Mouse (Mus musculus): ENCODE measurements around the gene Myo1g. TPM values are rescaled to one million over a fixed set of nuclear protein-coding genes. Genes with fewer than 3 reads are reported as not detected.

Gene Myo1g
- polyA plus RNA-seq, 1 experiment: 187 TPM

- WGBS: 16% methylated on average over 6 of the region's 6 CpGs
- H3K36me3 ChIP-seq (ENCODE audit: control insufficient read depth, insufficient read depth, low read length): peaks cover 20% of the 10 kb centered on the region
- peak overlapping the region; percentile 93 for H3K27ac ChIP-seq (ENCODE audit: insufficient read depth, low read length)
Measured at GRCm38 (mm10) chr11:6562359-6562758, 41.6 kb upstream of the Myo1g start.

GRCm38 (mm10) chr11:6561474-6561873 is 40.7 kb upstream of the Myo1g start:
- Histone ChIP-seq H3K36me3 (ENCODE audit: control insufficient read depth, insufficient read depth, low read length) (peaks cover 15% of the 10 kb centered on the region), H3K4me3 (ENCODE audit: extremely low read depth, insufficient read depth, insufficient read length) (peak overlapping the region; percentile 76), H3K27ac (ENCODE audit: insufficient read depth, low read length) (peak overlapping the region; percentile 93), H3K27me3 (ENCODE audit: control insufficient read depth, insufficient read depth, low read length) (no peaks in the 10 kb centered on the region), H3K4me1 (ENCODE audit: control insufficient read depth, insufficient read depth, insufficient read length) (peaks cover 25% of the 10 kb centered on the region; the same call in 1 of the 2 replicates)
- TF ChIP-seq CTCF (IDR thresholded peaks at IDR 0.05; ENCODE audit: extremely low read depth, insufficient read depth, insufficient read length, insufficient replicate concordance) (no peak), POLR2A (IDR thresholded peaks at IDR 0.05; ENCODE audit: low read depth, low read length) (no peak)
- DNase-seq (ENCODE audit: low read depth in 1 of 2, low spot score in 2 of 2): no peak
- WGBS: 5% methylated on average over 4 of the region's 4 CpGs

More at GRCm38 (mm10) chr11:6562359-6562758, 41.6 kb upstream of the Myo1g start:
- TF ChIP-seq POLR2A (IDR thresholded peaks at IDR 0.05; ENCODE audit: low read depth, low read length) (peak; percentile 19; the same call in 1 of the 2 replicates), CTCF (IDR thresholded peaks at IDR 0.05; ENCODE audit: extremely low read depth, insufficient read depth, insufficient read length, insufficient replicate concordance) (no peak)
- H3K4me1 ChIP-seq (ENCODE audit: control insufficient read depth, insufficient read depth, insufficient read length): peaks cover 28% of the 10 kb centered on the region; the same call in 1 of the 2 replicates
- DNase-seq (ENCODE audit: low read depth in 1 of 2, low spot score in 2 of 2): peak in 1 of 2 experiments; percentile 61
- no peaks in the 10 kb centered on the region for H3K27me3 ChIP-seq (ENCODE audit: control insufficient read depth, insufficient read depth, low read length)
- H3K4me3 ChIP-seq (ENCODE audit: extremely low read depth, insufficient read depth, insufficient read length): peak overlapping the region; percentile 76

- 4% methylated on average over 13 of the region's 13 CpGs for WGBS
- H3K27ac ChIP-seq (ENCODE audit: insufficient read depth, low read length): peak overlapping the region; percentile 98
- H3K27me3 ChIP-seq (ENCODE audit: control insufficient read depth, insufficient read depth, low read length): no peaks in the 10 kb centered on the region
Measured at GRCm38 (mm10) chr11:6560655-6561360, 40.0 kb upstream of the Myo1g start.

GRCm38 (mm10) chr11:6559996-6560395 is 39.2 kb upstream of the Myo1g start:
- WGBS: 32% methylated on average over 2 of the region's 2 CpGs
- H3K4me1 ChIP-seq (ENCODE audit: control insufficient read depth, insufficient read depth, insufficient read length): peaks cover 19% of the 10 kb centered on the region; the same call in 1 of the 2 replicates
- H3K4me3 ChIP-seq (ENCODE audit: extremely low read depth, insufficient read depth, insufficient read length): no peak overlapping the region

More at GRCm38 (mm10) chr11:6560655-6561360, 40.0 kb upstream of the Myo1g start:
- Histone ChIP-seq H3K36me3 (ENCODE audit: control insufficient read depth, insufficient read depth, low read length) (peaks cover 11% of the 10 kb centered on the region), H3K4me3 (ENCODE audit: extremely low read depth, insufficient read depth, insufficient read length) (peak overlapping the region; percentile 76), H3K4me1 (ENCODE audit: control insufficient read depth, insufficient read depth, insufficient read length) (peaks cover 23% of the 10 kb centered on the region; the same call in 1 of the 2 replicates)
- peak in 1 of 2 experiments; percentile 51 for DNase-seq (ENCODE audit: low read depth in 1 of 2, low spot score in 2 of 2)
- no peak for TF ChIP-seq CTCF (IDR thresholded peaks at IDR 0.05; ENCODE audit: extremely low read depth, insufficient read depth, insufficient read length, insufficient replicate concordance)
- peak; percentile 80 for TF ChIP-seq POLR2A (IDR thresholded peaks at IDR 0.05; ENCODE audit: low read depth, low read length)

DNA sequence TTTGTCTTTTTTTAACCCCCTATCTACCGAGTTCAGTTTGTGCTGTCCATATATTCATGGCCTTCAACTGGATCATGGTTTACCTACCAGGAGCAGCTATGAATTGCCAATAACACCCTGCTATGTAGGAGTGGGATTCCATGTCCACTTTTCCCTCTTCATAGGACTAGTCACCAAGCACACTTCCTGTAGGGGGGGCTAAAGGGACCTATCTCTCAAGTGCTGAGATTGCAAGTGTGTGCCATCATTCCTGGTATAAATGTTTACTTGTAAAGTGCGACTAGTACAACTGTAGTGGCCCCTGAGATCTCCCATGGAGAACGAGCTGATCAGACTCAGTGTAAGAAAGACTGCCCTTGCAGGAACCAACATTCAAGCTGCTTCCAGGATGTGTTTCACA is 37.5 kb upstream of the Myo1g start:
- Histone ChIP-seq H3K4me1 (ENCODE audit: control insufficient read depth, insufficient read depth, insufficient read length) (peaks cover 20% of the 10 kb centered on the region; the same call in 1 of the 2 replicates), H3K4me3 (ENCODE audit: extremely low read depth, insufficient read depth, insufficient read length) (no peak overlapping the region), H3K27me3 (ENCODE audit: control insufficient read depth, insufficient read depth, low read length) (no peaks in the 10 kb centered on the region), H3K27ac (ENCODE audit: insufficient read depth, low read length) (peak overlapping the region; percentile 91), H3K36me3 (ENCODE audit: control insufficient read depth, insufficient read depth, low read length) (peaks cover 2% of the 10 kb centered on the region; the same call in 1 of the 2 replicates)
- TF ChIP-seq CTCF (IDR thresholded peaks at IDR 0.05; ENCODE audit: extremely low read depth, insufficient read depth, insufficient read length, insufficient replicate concordance) (no peak), POLR2A (IDR thresholded peaks at IDR 0.05; ENCODE audit: low read depth, low read length) (no peak)
- DNase-seq (ENCODE audit: low read depth in 1 of 2, low spot score in 2 of 2): no peak
- WGBS: 54% methylated on average over 3 of the region's 3 CpGs

More at GRCm38 (mm10) chr11:6559996-6560395, 39.2 kb upstream of the Myo1g start:
- Histone ChIP-seq H3K36me3 (ENCODE audit: control insufficient read depth, insufficient read depth, low read length) (peaks cover 9% of the 10 kb centered on the region), H3K27me3 (ENCODE audit: control insufficient read depth, insufficient read depth, low read length) (no peaks in the 10 kb centered on the region), H3K27ac (ENCODE audit: insufficient read depth, low read length) (peak overlapping the region; percentile 91)
- no peak for TF ChIP-seq POLR2A (IDR thresholded peaks at IDR 0.05; ENCODE audit: low read depth, low read length)
- TF ChIP-seq CTCF (IDR thresholded peaks at IDR 0.05; ENCODE audit: extremely low read depth, insufficient read depth, insufficient read length, insufficient replicate concordance): no peak
- DNase-seq (ENCODE audit: low read depth in 1 of 2, low spot score in 2 of 2): no peak

DNA sequence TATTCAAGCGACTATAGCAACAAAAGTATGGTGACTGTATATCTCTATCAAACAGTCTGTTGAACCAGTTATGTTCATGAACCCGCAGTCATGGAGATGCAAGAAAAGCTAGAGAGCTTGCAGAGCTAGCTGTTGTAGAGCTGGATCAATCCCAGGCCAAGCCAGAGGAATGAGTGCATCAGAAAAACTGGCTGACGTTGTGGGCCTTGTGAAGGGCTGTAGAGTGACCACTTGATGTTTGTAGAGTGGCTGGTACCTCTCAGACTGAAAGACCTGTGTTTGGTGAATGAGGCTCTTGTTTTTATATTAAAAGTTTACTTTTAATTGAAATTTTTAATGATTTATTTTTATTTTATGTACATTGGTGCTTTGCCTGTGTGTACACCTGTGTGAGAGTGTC is 29.4 kb upstream of the Myo1g start:
- no peak for TF ChIP-seq POLR2A (IDR thresholded peaks at IDR 0.05; ENCODE audit: low read depth, low read length)
- TF ChIP-seq CTCF (IDR thresholded peaks at IDR 0.05; ENCODE audit: extremely low read depth, insufficient read depth, insufficient read length, insufficient replicate concordance): no peak
- H3K4me3 ChIP-seq (ENCODE audit: extremely low read depth, insufficient read depth, insufficient read length): no peak overlapping the region
- no peaks in the 10 kb centered on the region for H3K27me3 ChIP-seq (ENCODE audit: control insufficient read depth, insufficient read depth, low read length)
- no peak for DNase-seq (ENCODE audit: low read depth in 1 of 2, low spot score in 2 of 2)
- H3K36me3 ChIP-seq (ENCODE audit: control insufficient read depth, insufficient read depth, low read length): peaks cover 6% of the 10 kb centered on the region; the same call in 1 of the 2 replicates
- H3K27ac ChIP-seq (ENCODE audit: insufficient read depth, low read length): no peak overlapping the region
- WGBS: 94% methylated on average over 3 of the region's 3 CpGs
- peaks cover 20% of the 10 kb centered on the region for H3K4me1 ChIP-seq (ENCODE audit: control insufficient read depth, insufficient read depth, insufficient read length)

GRCm38 (mm10) chr11:6549770-6550169 is 29.0 kb upstream of the Myo1g start:
- Histone ChIP-seq H3K27me3 (ENCODE audit: control insufficient read depth, insufficient read depth, low read length) (no peaks in the 10 kb centered on the region), H3K4me3 (ENCODE audit: extremely low read depth, insufficient read depth, insufficient read length) (no peak overlapping the region), H3K4me1 (ENCODE audit: control insufficient read depth, insufficient read depth, insufficient read length) (peaks cover 20% of the 10 kb centered on the region), H3K36me3 (ENCODE audit: control insufficient read depth, insufficient read depth, low read length) (peaks cover 6% of the 10 kb centered on the region; the same call in 1 of the 2 replicates), H3K27ac (ENCODE audit: insufficient read depth, low read length) (no peak overlapping the region)
- DNase-seq (ENCODE audit: low read depth in 1 of 2, low spot score in 2 of 2): no peak
- 94% methylated on average over 2 of the region's 2 CpGs for WGBS
- TF ChIP-seq POLR2A (IDR thresholded peaks at IDR 0.05; ENCODE audit: low read depth, low read length) (no peak), CTCF (IDR thresholded peaks at IDR 0.05; ENCODE audit: extremely low read depth, insufficient read depth, insufficient read length, insufficient replicate concordance) (no peak)
